Mouse (Mus musculus): Measurements from ENCODE around the gene Krt27. TPM values are rescaled to one million over a fixed set of nuclear protein-coding genes. Genes with fewer than 3 reads are reported as not detected.

Krt27 gene
- total and polyA plus RNA-seq, 3 experiments: not detected

- no peak overlapping the region for H3K9ac ChIP-seq (ENCODE audit: insufficient read depth, low read depth)
- dilution Hi-C loops (cut with MboI; ENCODE audit: extremely low pct_ligation_motif_present, extremely low pct_unique_long_range_greater_than_20kb, low sequenced_read_pairs): no loop called here
- H3K9me3 ChIP-seq (replicated peaks; ENCODE audit: low read length): no peaks in the 10 kb centered on the region
- H3K27me3 ChIP-seq (replicated peaks): peaks cover 71% of the 10 kb centered on the region
- H3K4me1 ChIP-seq (ENCODE audit: control insufficient read depth in 1 of 2, insufficient read depth in 2 of 2): peaks cover 5 to 7% of the 10 kb centered on the region in 2 experiments
- TF ChIP-seq BHLHE40 (IDR thresholded peaks at IDR 0.05; ENCODE audit: low read depth, low read length) (no peak), ETS1 (conservative IDR thresholded peaks at IDR 0.05; ENCODE audit: low read depth, low read length) (no peak), MYC (IDR thresholded peaks at IDR 0.05; ENCODE audit: low read depth, low read length) (no peak), UBTF (IDR thresholded peaks at IDR 0.05; ENCODE audit: low read depth, low read length) (no peak)
- no peaks in the 10 kb centered on the region for H3K79me2 ChIP-seq (replicated peaks; ENCODE audit: control insufficient read depth, extremely low read depth, insufficient read depth, poor library complexity, severe bottlenecking)
- no peaks in the 10 kb centered on the region for H3K36me3 ChIP-seq (replicated peaks in 1 of 2; ENCODE audit: control insufficient read depth in 1 of 2, insufficient read depth in 1 of 2, low read length in 1 of 2)
- DNase-seq (ENCODE audit: extremely low read depth): no peak
- H3K27ac ChIP-seq (ENCODE audit: insufficient read depth, low read depth): no peak overlapping the region
- in situ Hi-C loops (cut with MboI; ENCODE audit: low pct_ligation_motif_present, low pct_unique_long_range_greater_than_20kb, low sequenced_read_pairs): no loop called here
- no peak overlapping the region for H3K4me3 ChIP-seq (replicated peaks in 1 of 3; ENCODE audit: low read depth in 2 of 3, low read length in 2 of 3, poor library complexity in 1 of 3)
- H3K4me2 ChIP-seq (ENCODE audit: insufficient read depth, low read depth, poor library complexity, severe bottlenecking): no peak overlapping the region
These were observed 10.5 kb upstream of the Krt27 start for GRCm38 (mm10) chr11:99361423-99361822.

- Histone ChIP-seq H3K9me3 (replicated peaks; ENCODE audit: low read length) (no peaks in the 10 kb centered on the region), H3K27me3 (replicated peaks) (peaks cover 75% of the 10 kb centered on the region), H3K27ac (ENCODE audit: insufficient read depth, low read depth) (no peak overlapping the region), H3K79me2 (replicated peaks; ENCODE audit: control insufficient read depth, extremely low read depth, insufficient read depth, poor library complexity, severe bottlenecking) (no peaks in the 10 kb centered on the region), H3K36me3 (replicated peaks in 1 of 2; ENCODE audit: control insufficient read depth in 1 of 2, insufficient read depth in 1 of 2, low read length in 1 of 2) (no peaks in the 10 kb centered on the region), H3K4me3 (replicated peaks in 1 of 3; ENCODE audit: low read depth in 2 of 3, low read length in 2 of 3, poor library complexity in 1 of 3) (no peak overlapping the region), H3K4me2 (ENCODE audit: insufficient read depth, low read depth, poor library complexity, severe bottlenecking) (no peak overlapping the region), H3K9ac (ENCODE audit: insufficient read depth, low read depth) (no peak overlapping the region), H3K4me1 (ENCODE audit: control insufficient read depth in 1 of 2, insufficient read depth in 2 of 2) (no peaks in the 10 kb centered on the region)
- TF ChIP-seq TCF12 (IDR thresholded peaks at IDR 0.05; ENCODE audit: low read depth, low read length) (no peak), SIN3A (IDR thresholded peaks at IDR 0.05; ENCODE audit: low read length) (no peak), IRF4 (IDR thresholded peaks at IDR 0.05; ENCODE audit: low read depth, low read length) (no peak), MEF2A (IDR thresholded peaks at IDR 0.05; ENCODE audit: borderline replicate concordance, low read depth, low read length) (no peak), MXI1 (IDR thresholded peaks at IDR 0.05; ENCODE audit: low read depth, low read length) (no peak), CHD2 (IDR thresholded peaks at IDR 0.05; ENCODE audit: low read length) (no peak), MAX (IDR thresholded peaks at IDR 0.05; ENCODE audit: low read length) (no peak), CTCF (conservative IDR thresholded peaks at IDR 0.05 in 1 of 2, IDR thresholded peaks at IDR 0.05 in 1 of 2; ENCODE audit: low read depth in 2 of 2, low read length in 2 of 2) (no peak), KAT2A (IDR thresholded peaks at IDR 0.05; ENCODE audit: insufficient replicate concordance, low read length) (no peak), POLR2AphosphoS2 (IDR thresholded peaks at IDR 0.05; ENCODE audit: low read depth, low read length) (no peak), CHD1 (IDR thresholded peaks at IDR 0.05; ENCODE audit: low read depth, low read length) (no peak), USF2 (conservative IDR thresholded peaks at IDR 0.05; ENCODE audit: low read depth, low read length) (no peak), SMC3 (IDR thresholded peaks at IDR 0.05; ENCODE audit: low read depth, low read length) (no peak), E2F4 (IDR thresholded peaks at IDR 0.05; ENCODE audit: insufficient replicate concordance, low read depth, low read length) (no peak), RAD21 (IDR thresholded peaks at IDR 0.05; ENCODE audit: low read depth, low read length) (no peak), JUND (conservative IDR thresholded peaks at IDR 0.05; ENCODE audit: low read depth, low read length) (no peak), ZMIZ1 (IDR thresholded peaks at IDR 0.05; ENCODE audit: low read depth, low read length) (no peak)
- in situ Hi-C loops (cut with MboI; ENCODE audit: low pct_ligation_motif_present, low pct_unique_long_range_greater_than_20kb, low sequenced_read_pairs) (no loop called here), dilution Hi-C loops (cut with MboI; ENCODE audit: extremely low pct_ligation_motif_present, extremely low pct_unique_long_range_greater_than_20kb, low sequenced_read_pairs) (no loop called here)
- no peak for DNase-seq (ENCODE audit: extremely low read depth)
These were observed 11.5 kb downstream of the Krt27 start for GRCm38 (mm10) chr11:99339299-99339847.
